Comparison of ENCODE assay signal across 10 mouse cellular contexts in genomic region chr2:52946524-52947186, GRCm38 (mm10).
DNase-seq lines count a peak whose midpoint lies in the region; ATAC-seq lines count a peak whose summit lies in the region.
"Had no signal": no experiment of that assay in that cellular context is flagged by ENCODE, and none has a peak within 500 bp of the region (broad histone marks: within the 10 kb centered on the region; RNA-seq: fewer than 3 reads in every experiment).

No protein-coding gene starts in this region.

- H3K27me3 ChIP-seq in hindbrain, embryonic 10.5 days (ENCODE audit: insufficient read depth, poor library complexity, severe bottlenecking), result no peaks in the 10 kb centered on the region
- no peaks in the 10 kb centered on the region for H3K27me3 ChIP-seq in midbrain, embryonic 15.5 days (replicated peaks)

- ATAC-seq in midbrain, embryonic 15.5 days (replicated peaks), result peak; percentile 70
- ATAC-seq: liver, postnatal 0 days had no signal

- H3K9me3 ChIP-seq in hindbrain, embryonic 10.5 days, result no peaks in the 10 kb centered on the region
- H3K9me3 ChIP-seq in midbrain, embryonic 15.5 days, result no peaks in the 10 kb centered on the region

- H3K4me2 ChIP-seq in midbrain, embryonic 15.5 days, result no peak overlapping the region

- H3K27ac ChIP-seq in hindbrain, embryonic 10.5 days, result peak overlapping the region; percentile 59
- H3K27ac ChIP-seq in midbrain, embryonic 15.5 days, result peak overlapping the region; percentile 57

- 58% methylated on average over 11 of the region's 11 CpGs for WGBS in hindbrain, embryonic 10.5 days
- WGBS in midbrain, embryonic 15.5 days, result 25% methylated on average over 11 of the region's 11 CpGs

- peak; percentile 49 for DNase-seq in brain, adult 2 months (ENCODE audit: low read depth, low spot score)
- DNase-seq in embryo, embryonic 11 days, result peak; percentile 24
- no peak for DNase-seq in hindbrain, embryonic 10.5 days (ENCODE audit: low spot score)
- no peak for DNase-seq in adrenal gland, postnatal 10 days
- no peak for DNase-seq in right cerebral cortex, adult 18-20 months
- DNase-seq in kidney, adult 9 months, result no peak
- DNase-seq: cerebellum, postnatal 36 days; kidney, postnatal 4 days; liver, postnatal 0 days had no signal

- no peak overlapping the region for H3K9ac ChIP-seq in midbrain, embryonic 15.5 days
- H3K9ac ChIP-seq: liver, postnatal 0 days had no signal

- no peak overlapping the region for H3K4me3 ChIP-seq in hindbrain, embryonic 10.5 days
- H3K4me3 ChIP-seq in midbrain, embryonic 15.5 days, result no peak overlapping the region

- peaks cover 12% of the 10 kb centered on the region for H3K36me3 ChIP-seq in hindbrain, embryonic 10.5 days
- H3K36me3 ChIP-seq in midbrain, embryonic 15.5 days (replicated peaks), result no peaks in the 10 kb centered on the region

- H3K4me1 ChIP-seq in hindbrain, embryonic 10.5 days (replicated peaks), result peaks cover 38% of the 10 kb centered on the region
- peaks cover 25% of the 10 kb centered on the region for H3K4me1 ChIP-seq in midbrain, embryonic 15.5 days

Comparison
In these comparisons a context has a peak if more than half of its experiments do, and no peak if none do; other contexts are left out.
1. DNase-seq: peak in brain, adult 2 months (single experiment) and embryo, embryonic 11 days (single experiment); none in hindbrain, embryonic 10.5 days (single experiment), adrenal gland, postnatal 10 days (single experiment), right cerebral cortex, adult 18-20 months (single experiment) and kidney, adult 9 months (single experiment).